Mouse (Mus musculus): ENCODE measurements around the gene Olfr857.
"Not testable (repeated sequence)": the region's sequence is repeated elsewhere in the genome, so short reads cannot be mapped to it uniquely, and the experiment has no call there.

Gene Olfr857

GRCm38 (mm10) chr9:19709133-19709532, at the start of gene Olfr857:
Gene Olfr857, plus strand, starts transcription at chr9:19709433.
- DNase-seq, result no peak

GRCm38 (mm10) chr9:19690281-19690680, 19.0 kb upstream of the Olfr857 start:
- peak; percentile 24 for DNase-seq

- DNase-seq, result peak; percentile 62
These were observed 17.8 kb upstream of the Olfr857 start for GRCm38 (mm10) chr9:19691426-19691825.

DNA sequence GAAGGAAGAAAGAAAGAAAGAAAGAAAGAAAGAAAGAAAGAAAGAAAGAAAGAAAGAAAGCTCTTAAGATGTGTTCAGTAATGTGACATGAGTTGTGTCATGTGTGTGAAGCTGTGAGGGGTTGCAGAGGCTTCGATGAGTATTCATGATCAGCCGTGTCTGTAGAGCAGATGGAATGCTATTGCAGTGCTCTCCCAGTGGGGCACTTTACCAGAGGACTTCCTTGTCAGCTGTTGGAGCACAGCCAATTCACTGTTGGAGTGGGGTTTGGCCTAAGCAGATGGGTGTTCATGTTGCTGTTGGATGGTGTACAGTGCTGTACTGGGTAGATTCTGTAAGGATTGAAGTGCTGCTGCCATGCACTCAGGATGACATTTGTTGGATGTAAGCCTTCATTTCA, 16.8 kb upstream of the Olfr857 start:
- DNase-seq, result no peak

- DNase-seq, result not testable (repeated sequence)
These were observed 14.9 kb upstream of the Olfr857 start for GRCm38 (mm10) chr9:19694285-19694684.

DNA sequence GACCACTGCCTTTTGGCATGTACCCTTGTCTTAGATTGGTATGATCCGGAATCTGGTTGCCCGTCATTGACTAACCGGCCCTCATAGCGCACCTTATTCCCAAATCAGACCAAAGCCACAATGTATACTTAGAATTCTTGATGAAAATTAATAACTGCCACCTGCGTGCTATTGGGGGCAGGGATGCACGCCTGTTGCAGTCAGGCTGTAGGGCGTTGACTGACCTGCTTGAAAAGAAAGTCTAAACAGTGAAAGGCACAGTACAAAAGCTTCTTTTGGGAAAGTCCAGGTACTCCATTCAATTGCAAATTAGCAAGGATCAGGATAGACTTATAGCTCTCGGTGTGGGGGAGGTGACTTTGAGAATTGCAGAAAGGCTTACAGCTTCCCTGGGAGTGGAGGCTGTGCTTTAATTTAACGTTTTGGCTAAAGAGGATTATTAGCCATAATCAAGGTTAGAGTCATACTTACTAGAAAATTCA, 14.3 kb upstream of the Olfr857 start:
- DNase-seq, result not testable (repeated sequence)

GRCm38 (mm10) chr9:19704546-19704945, 4.7 kb upstream of the Olfr857 start:
- DNase-seq, result not testable (repeated sequence)
